Mouse (Mus musculus) embryonic facial prominence, embryonic 11.5 days (tissue): ENCODE data around the gene Acox3. TPM values are rescaled to one million over a fixed set of nuclear protein-coding genes. Genes with fewer than 3 reads are reported as not detected.

Source experiments
- ATAC-seq: fragments of 200-750 bp; cut with Nextera tagmentation; replicated peaks from 2 replicates; pipeline ENCODE4 v1.8.0; 2017; ENCODE audit warnings: low read depth; ENCODE audit not compliant: insufficient number of reproducible peaks, low FRiP score, low TSS enrichment
- DNase-seq: peaks from one replicate; pipeline ENCODE4 v3.0.0-alpha.2; 2015; ENCODE audit warnings: low spot score
- H3K27ac ChIP-seq: fragments of 300-500 bp; sonication (generic); replicated peaks from 2 replicates; pipeline ENCODE4 v1.5.1; 2014; ENCODE audit warnings: mild to moderate bottlenecking, low read depth, low read length, control low read depth
- H3K27me3 ChIP-seq: fragments of 300-500 bp; sonication (generic); 2 replicates; pipeline ENCODE4 v1.6.1; 2014; ENCODE audit warnings: mild to moderate bottlenecking, low read length, moderate library complexity, mixed read lengths; ENCODE audit not compliant: control insufficient read depth, insufficient read depth
- H3K36me3 ChIP-seq: fragments of 300-500 bp; sonication (generic); replicated peaks from 2 replicates; pipeline ENCODE4 v1.6.1; 2014; ENCODE audit warnings: low read depth, mild to moderate bottlenecking, low read length, moderate library complexity, mixed read lengths; ENCODE audit not compliant: control insufficient read depth, insufficient read depth
- H3K4me1 ChIP-seq: fragments of 300-500 bp; sonication (generic); 2 replicates; pipeline ENCODE4 v1.6.1; 2014; ENCODE audit warnings: low read length, mixed read lengths; ENCODE audit not compliant: control insufficient read depth, insufficient read depth
- H3K4me2 ChIP-seq: fragments of 300-500 bp; sonication (generic); 2 replicates; pipeline ENCODE4 v1.6.1; 2014; ENCODE audit warnings: low read depth, mild to moderate bottlenecking, control low read depth, low read length, moderate library complexity
- H3K4me3 ChIP-seq: fragments of 300-500 bp; sonication (generic); 2 replicates; pipeline ENCODE4 v1.5.1; 2014; ENCODE audit warnings: low read depth, low read length, control low read depth
- H3K9ac ChIP-seq: fragments of 300-500 bp; sonication (generic); replicated peaks from 2 replicates; pipeline ENCODE4 v1.6.1; 2014; ENCODE audit warnings: mild to moderate bottlenecking, control low read depth, low read length
- H3K9me3 ChIP-seq: fragments of 300-500 bp; sonication (generic); replicated peaks from 2 replicates; pipeline ENCODE4 v1.6.1; 2016; ENCODE audit warnings: mild to moderate bottlenecking, low read length, inconsistent platforms, mixed read lengths; ENCODE audit not compliant: control insufficient read depth
- WGBS: fragments of 180-500 bp; shearing (Covaris S2); extraction: QIAGEN DNeasy Blood & Tissue Kit; methylation state at CpG from one replicate; pipeline ENCODE4 v1.1.7; 2014; 5-methylcytosine and 5-hydroxymethylcytosine counted together
- polyA plus RNA-seq: library from polyadenylated mRNA; unstranded; fragments of >200 nt; fragmentation: Nextera tagmentation; extraction: Ambion mirVana; gene quantifications from 2 replicates; pipeline ENCODE4 v1.2.1, GENCODE M21; 2014

Acox3 gene
- polyA plus RNA-seq, 1 experiment from 2014 or later = 10.9 TPM

- DNase-seq = no peak
- H3K27ac ChIP-seq = no peak overlapping the region
- no peaks in the 10 kb centered on the region for H3K27me3 ChIP-seq
- no peaks in the 10 kb centered on the region for H3K9me3 ChIP-seq
- H3K4me2 ChIP-seq = no peak overlapping the region
- ATAC-seq = no peak
- no peak overlapping the region for H3K4me3 ChIP-seq
- WGBS = 79% methylated on average over 5 of the region's 5 CpGs
- H3K4me1 ChIP-seq = no peaks in the 10 kb centered on the region
- H3K9ac ChIP-seq = no peak overlapping the region
- no peaks in the 10 kb centered on the region for H3K36me3 ChIP-seq
Observed at GRCm38 (mm10) chr5:35631755-35632154, 48.9 kb downstream of the Acox3 start.

- Histone ChIP-seq H3K9ac (no peak overlapping the region), H3K4me3 (no peak overlapping the region), H3K27ac (no peak overlapping the region), H3K9me3 (no peaks in the 10 kb centered on the region), H3K36me3 (no peaks in the 10 kb centered on the region), H3K4me2 (no peak overlapping the region), H3K27me3 (no peaks in the 10 kb centered on the region), H3K4me1 (no peaks in the 10 kb centered on the region)
- ATAC-seq (no peak), DNase-seq (no peak)
- 76% methylated on average over 6 of the region's 6 CpGs for WGBS
Observed at GRCm38 (mm10) chr5:35632841-35633240, 50.0 kb downstream of the Acox3 start.

- no peaks in the 10 kb centered on the region for H3K4me1 ChIP-seq
- H3K27me3 ChIP-seq = no peaks in the 10 kb centered on the region
- no peak overlapping the region for H3K27ac ChIP-seq
- H3K4me3 ChIP-seq = no peak overlapping the region
- DNase-seq = no peak
- H3K36me3 ChIP-seq = no peaks in the 10 kb centered on the region
- WGBS = 78% methylated on average over 2 of the region's 2 CpGs
- no peaks in the 10 kb centered on the region for H3K9me3 ChIP-seq
- H3K9ac ChIP-seq = no peak overlapping the region
- no peak overlapping the region for H3K4me2 ChIP-seq
- ATAC-seq = no peak
Observed at GRCm38 (mm10) chr5:35636016-35636415, 53.2 kb downstream of the Acox3 start.

- H3K4me1 ChIP-seq = no peaks in the 10 kb centered on the region
- no peaks in the 10 kb centered on the region for H3K27me3 ChIP-seq
- H3K36me3 ChIP-seq = no peaks in the 10 kb centered on the region
- H3K9me3 ChIP-seq = no peaks in the 10 kb centered on the region
- 64% methylated on average over 10 of the region's 10 CpGs for WGBS
- H3K9ac ChIP-seq = no peak overlapping the region
- H3K4me3 ChIP-seq = no peak overlapping the region
- no peak overlapping the region for H3K27ac ChIP-seq
- ATAC-seq = no peak
- no peak for DNase-seq
- H3K4me2 ChIP-seq = no peak overlapping the region
Observed at GRCm38 (mm10) chr5:35641961-35642584, 59.2 kb downstream of the Acox3 start.

GRCm38 (mm10) chr5:35643401-35644048 is 60.7 kb downstream of the Acox3 start:
- no peaks in the 10 kb centered on the region for H3K36me3 ChIP-seq
- DNase-seq (no peak), ATAC-seq (no peak)
- no peak overlapping the region for H3K4me2 ChIP-seq
- 83% methylated on average over 9 of the region's 9 CpGs for WGBS
- no peaks in the 10 kb centered on the region for H3K4me1 ChIP-seq
- no peaks in the 10 kb centered on the region for H3K9me3 ChIP-seq
- H3K9ac ChIP-seq = no peak overlapping the region
- no peak overlapping the region for H3K27ac ChIP-seq
- no peak overlapping the region for H3K4me3 ChIP-seq
- H3K27me3 ChIP-seq = no peaks in the 10 kb centered on the region

GRCm38 (mm10) chr5:35644082-35644481 is 61.2 kb downstream of the Acox3 start:
- DNase-seq = no peak
- 71% methylated on average over 4 of the region's 4 CpGs for WGBS
- Histone ChIP-seq H3K27me3 (no peaks in the 10 kb centered on the region), H3K27ac (no peak overlapping the region), H3K9me3 (no peaks in the 10 kb centered on the region), H3K4me1 (no peaks in the 10 kb centered on the region), H3K4me3 (no peak overlapping the region), H3K9ac (no peak overlapping the region), H3K4me2 (no peak overlapping the region), H3K36me3 (no peaks in the 10 kb centered on the region)
- no peak for ATAC-seq

GRCm38 (mm10) chr5:35645938-35646493 is 63.2 kb downstream of the Acox3 start:
- WGBS = 81% methylated on average over 6 of the region's 6 CpGs

GRCm38 (mm10) chr5:35646927-35647326 is 64.1 kb downstream of the Acox3 start:
- WGBS = 100% methylated on average over 1 of the region's 1 CpGs
- Histone ChIP-seq H3K36me3 (no peaks in the 10 kb centered on the region), H3K27ac (no peak overlapping the region), H3K4me1 (no peaks in the 10 kb centered on the region), H3K4me2 (no peak overlapping the region), H3K27me3 (no peaks in the 10 kb centered on the region), H3K4me3 (no peak overlapping the region), H3K9me3 (no peaks in the 10 kb centered on the region), H3K9ac (no peak overlapping the region)
- DNase-seq (no peak), ATAC-seq (no peak)

More at GRCm38 (mm10) chr5:35645938-35646493, 63.2 kb downstream of the Acox3 start:
- Histone ChIP-seq H3K4me1 (no peaks in the 10 kb centered on the region), H3K9me3 (no peaks in the 10 kb centered on the region), H3K27ac (no peak overlapping the region), H3K9ac (no peak overlapping the region), H3K27me3 (no peaks in the 10 kb centered on the region), H3K4me3 (no peak overlapping the region), H3K4me2 (no peak overlapping the region), H3K36me3 (no peaks in the 10 kb centered on the region)
- ATAC-seq (no peak), DNase-seq (no peak)
